8 mouse cellular contexts compared by ENCODE assay signal in genomic region chr9:20544070-20544821, GRCm38 (mm10). TPM values are rescaled to one million over a fixed set of nuclear protein-coding genes. Genes with fewer than 3 reads are reported as not detected.
DNase-seq lines count a peak whose midpoint lies in the region; ATAC-seq and TF ChIP-seq lines count a peak whose summit lies in the region.

No protein-coding gene starts in this region.

- WGBS in bone marrow, adult 2 months, result 12% methylated on average over 43 of the region's 43 CpGs
- 3% methylated on average over 43 of the region's 43 CpGs for WGBS in embryonic facial prominence, embryonic 15.5 days
- 2% methylated on average over 43 of the region's 43 CpGs for WGBS in heart, embryonic 10.5 days
- WGBS in limb, embryonic 12.5 days, result 2% methylated on average over 43 of the region's 43 CpGs
- WGBS in midbrain, embryonic 13.5 days, result 2% methylated on average over 43 of the region's 43 CpGs
- 5% methylated on average over 43 of the region's 43 CpGs for WGBS in small intestine, adult 2 months

- H3K36me3 ChIP-seq in embryonic facial prominence, embryonic 15.5 days, result no peaks in the 10 kb centered on the region
- H3K36me3 ChIP-seq in heart, embryonic 10.5 days, result no peaks in the 10 kb centered on the region
- no peaks in the 10 kb centered on the region for H3K36me3 ChIP-seq in limb, embryonic 12.5 days
- H3K36me3 ChIP-seq in midbrain, embryonic 13.5 days, result no peaks in the 10 kb centered on the region
- no peaks in the 10 kb centered on the region for H3K36me3 ChIP-seq in small intestine, adult 2 months (ENCODE audit: control insufficient read depth, insufficient read depth, low read length)

- H3K4me3 ChIP-seq in bone marrow, adult 2 months (replicated peaks; ENCODE audit: control insufficient read depth, low read depth, low read length), result peak overlapping the region; percentile 35
- peak overlapping the region; percentile 48 for H3K4me3 ChIP-seq in embryonic facial prominence, embryonic 15.5 days (replicated peaks)
- H3K4me3 ChIP-seq in heart, embryonic 10.5 days, result peak overlapping the region; percentile 65
- peak overlapping the region; percentile 44 for H3K4me3 ChIP-seq in limb, embryonic 12.5 days (replicated peaks)
- peak overlapping the region; percentile 41 for H3K4me3 ChIP-seq in midbrain, embryonic 13.5 days (replicated peaks)
- H3K4me3 ChIP-seq in small intestine, adult 2 months (ENCODE audit: low read depth, low read length), result peak overlapping the region; percentile 64

- H3K9me3 ChIP-seq in embryonic facial prominence, embryonic 15.5 days (replicated peaks), result no peaks in the 10 kb centered on the region
- no peaks in the 10 kb centered on the region for H3K9me3 ChIP-seq in heart, embryonic 10.5 days
- H3K9me3 ChIP-seq in limb, embryonic 12.5 days, result no peaks in the 10 kb centered on the region
- H3K9me3 ChIP-seq in midbrain, embryonic 13.5 days, result no peaks in the 10 kb centered on the region

- no peak overlapping the region for H3K27ac ChIP-seq in bone marrow, adult 2 months (ENCODE audit: control insufficient read depth, insufficient read depth, low read depth, low read length, poor library complexity)
- H3K27ac ChIP-seq in embryonic facial prominence, embryonic 15.5 days (replicated peaks), result peak overlapping the region; percentile 95
- peak overlapping the region; percentile 94 for H3K27ac ChIP-seq in heart, embryonic 10.5 days
- H3K27ac ChIP-seq in limb, embryonic 12.5 days, result peak overlapping the region; percentile 91
- H3K27ac ChIP-seq in midbrain, embryonic 13.5 days, result peak overlapping the region; percentile 92
- H3K27ac ChIP-seq in small intestine, adult 2 months (ENCODE audit: insufficient read depth, low read depth, low read length), result peak overlapping the region; percentile 50

- no peaks in the 10 kb centered on the region for H3K4me1 ChIP-seq in bone marrow, adult 2 months (ENCODE audit: control insufficient read depth, insufficient read depth, low read length)
- H3K4me1 ChIP-seq in embryonic facial prominence, embryonic 15.5 days, result peaks cover 17% of the 10 kb centered on the region; the same call in 1 of the 2 replicates
- peaks cover 9% of the 10 kb centered on the region; the same call in 1 of the 2 replicates for H3K4me1 ChIP-seq in heart, embryonic 10.5 days
- H3K4me1 ChIP-seq in limb, embryonic 12.5 days (replicated peaks), result no peaks in the 10 kb centered on the region
- H3K4me1 ChIP-seq in midbrain, embryonic 13.5 days (replicated peaks), result peaks cover 10% of the 10 kb centered on the region
- H3K4me1 ChIP-seq in small intestine, adult 2 months (ENCODE audit: control insufficient read depth, insufficient read depth, insufficient read length, low read length), result peaks cover 8% of the 10 kb centered on the region

- TF ChIP-seq CTCF in bone marrow, adult 2 months (IDR thresholded peaks at IDR 0.05; ENCODE audit: control insufficient read depth, insufficient read depth, low read length), result no peak
- TF ChIP-seq CTCF in small intestine, adult 2 months (IDR thresholded peaks at IDR 0.05; ENCODE audit: extremely low read depth, insufficient read length, insufficient replicate concordance, low read depth, low read length), result no peak

- H3K4me2 ChIP-seq in embryonic facial prominence, embryonic 15.5 days (replicated peaks), result peak overlapping the region; percentile 72
- H3K4me2 ChIP-seq in limb, embryonic 12.5 days, result peak overlapping the region; percentile 71
- H3K4me2 ChIP-seq in midbrain, embryonic 13.5 days (replicated peaks), result peak overlapping the region; percentile 68

- no peaks in the 10 kb centered on the region for H3K27me3 ChIP-seq in embryonic facial prominence, embryonic 15.5 days
- H3K27me3 ChIP-seq in heart, embryonic 10.5 days (ENCODE audit: insufficient read depth, poor library complexity, severe bottlenecking), result peaks cover 9% of the 10 kb centered on the region; the same call in 1 of the 2 replicates
- 0 out of 2 replicates have a peak, but pooled peaks cover 4% of the 10 kb centered on the region for H3K27me3 ChIP-seq in limb, embryonic 12.5 days
- H3K27me3 ChIP-seq in midbrain, embryonic 13.5 days, result peaks cover 18% of the 10 kb centered on the region
- no peaks in the 10 kb centered on the region for H3K27me3 ChIP-seq in small intestine, adult 2 months (ENCODE audit: control insufficient read depth, insufficient read depth, low read length)

- DNase-seq in heart, embryonic 10.5 days (ENCODE audit: low spot score), result peak; percentile 96
- peak; percentile 85 for DNase-seq in kidney, adult 9 months
- DNase-seq in MN1 (ENCODE audit: low spot score), result no peak

- ATAC-seq in embryonic facial prominence, embryonic 15.5 days (ENCODE audit: insufficient number of reproducible peaks, low FRiP score, low TSS enrichment, low read depth), result peak; percentile 91
- peak; percentile 93 for ATAC-seq in limb, embryonic 12.5 days (ENCODE audit: insufficient number of reproducible peaks, insufficient read depth, low FRiP score, low TSS enrichment, low read depth)
- peak; percentile 96 for ATAC-seq in midbrain, embryonic 13.5 days

- no peak for TF ChIP-seq POLR2A in bone marrow, adult 2 months (IDR thresholded peaks at IDR 0.05; ENCODE audit: borderline replicate concordance, control insufficient read depth, low read depth, low read length)
- TF ChIP-seq POLR2A in small intestine, adult 2 months (IDR thresholded peaks at IDR 0.05; ENCODE audit: low read depth, low read length), result peak; percentile 76

- H3K9ac ChIP-seq in embryonic facial prominence, embryonic 15.5 days, result peak overlapping the region; percentile 37; the same call in 1 of the 2 replicates
- peak overlapping the region; percentile 54 for H3K9ac ChIP-seq in limb, embryonic 12.5 days (replicated peaks)
- peak overlapping the region; percentile 70 for H3K9ac ChIP-seq in midbrain, embryonic 13.5 days (replicated peaks)

RNA-seq across cellular contexts. Expression of gene Zfp266, which starts 23.0 kb away (rescaled TPM):
- 3.0 and 9.8 TPM in 2 replicates for polyA plus RNA-seq in bone marrow, adult 2 months (2011; ENCODE audit: insufficient read depth, insufficient read length, low replicate concordance, missing spikeins)
- 105 and 114 TPM in 2 replicates for polyA plus RNA-seq in embryonic facial prominence, embryonic 15.5 days (2015; fragmentation: Nextera tagmentation; extraction: Ambion mirVana)
- polyA plus RNA-seq in heart, embryonic 10.5 days (2016; fragmentation: Nextera tagmentation; extraction: Ambion mirVana), result 54.9 and 75.9 TPM in 2 replicates
- polyA plus RNA-seq in limb, embryonic 12.5 days (2016; fragmentation: Nextera tagmentation; extraction: Ambion mirVana), result 160 and 170 TPM in 2 replicates
- 143 and 151 TPM in 2 replicates for polyA plus RNA-seq in midbrain, embryonic 13.5 days (2015; fragmentation: Nextera tagmentation; extraction: Ambion mirVana)
- 0.48 and 0.75 TPM in 2 replicates for polyA plus RNA-seq in small intestine, adult 2 months (2012; rRNA removed)

RNA-seq across cellular contexts. Expression of gene Zfp846, which starts 36.8 kb away (rescaled TPM):
- polyA plus RNA-seq in bone marrow, adult 2 months (2011; ENCODE audit: insufficient read depth, insufficient read length, low replicate concordance, missing spikeins), result 5.5 and 5.9 TPM in 2 replicates
- 18.0 and 20.4 TPM in 2 replicates for polyA plus RNA-seq in embryonic facial prominence, embryonic 15.5 days (2015; fragmentation: Nextera tagmentation; extraction: Ambion mirVana)
- polyA plus RNA-seq in heart, embryonic 10.5 days (2016; fragmentation: Nextera tagmentation; extraction: Ambion mirVana), result 10.2 and 11.6 TPM in 2 replicates
- 21.4 and 23.2 TPM in 2 replicates for polyA plus RNA-seq in limb, embryonic 12.5 days (2016; fragmentation: Nextera tagmentation; extraction: Ambion mirVana)
- 47.1 and 50.1 TPM in 2 replicates for polyA plus RNA-seq in midbrain, embryonic 13.5 days (2015; fragmentation: Nextera tagmentation; extraction: Ambion mirVana)
- 0.81 and 1.0 TPM in 2 replicates for polyA plus RNA-seq in small intestine, adult 2 months (2012; rRNA removed)

RNA-seq across cellular contexts. Expression of gene Zfp426, which starts 51.7 kb away (rescaled TPM):
- polyA plus RNA-seq in bone marrow, adult 2 months (2011; ENCODE audit: insufficient read depth, insufficient read length, low replicate concordance, missing spikeins), result 4.6 and 11.2 TPM in 2 replicates
- polyA plus RNA-seq in embryonic facial prominence, embryonic 15.5 days (2015; fragmentation: Nextera tagmentation; extraction: Ambion mirVana), result 20.8 and 21.1 TPM in 2 replicates
- polyA plus RNA-seq in heart, embryonic 10.5 days (2016; fragmentation: Nextera tagmentation; extraction: Ambion mirVana), result 13.9 and 15.7 TPM in 2 replicates
- 21.4 and 22.8 TPM in 2 replicates for polyA plus RNA-seq in limb, embryonic 12.5 days (2016; fragmentation: Nextera tagmentation; extraction: Ambion mirVana)
- 33.1 and 35.4 TPM in 2 replicates for polyA plus RNA-seq in midbrain, embryonic 13.5 days (2015; fragmentation: Nextera tagmentation; extraction: Ambion mirVana)
- polyA plus RNA-seq in small intestine, adult 2 months (2012; rRNA removed), result 1.2 and 2.3 TPM in 2 replicates
